Mouse (Mus musculus): ENCODE data around the gene Gm10762.
"Not testable (repeated sequence)": the region's sequence is repeated elsewhere in the genome, so short reads cannot be mapped to it uniquely, and the experiment has no call there.

The Gm10762 gene

GRCm38 (mm10) chr2:128967661-128968441 lies at the start of gene Gm10762:
Gene Gm10762, minus strand, starts transcription at chr2:128967725.
- DNase-seq (ENCODE audit: low read depth), result no peak

GRCm38 (mm10) chr2:129008867-129009266 lies 41.3 kb upstream of the Gm10762 start:
- not testable (repeated sequence) for DNase-seq (ENCODE audit: low read depth)

GRCm38 (mm10) chr2:129006194-129006749 lies 38.7 kb upstream of the Gm10762 start:
- DNase-seq (ENCODE audit: low read depth), result peak; percentile 8

GRCm38 (mm10) chr2:129004872-129005271 lies 37.3 kb upstream of the Gm10762 start:
- DNase-seq (ENCODE audit: low read depth), result no peak

- DNase-seq (ENCODE audit: low read depth), result no peak
Measured at GRCm38 (mm10) chr2:128984746-128985145, 17.2 kb upstream of the Gm10762 start.

- DNase-seq (ENCODE audit: low read depth), result no peak
Measured at GRCm38 (mm10) chr2:128975572-128975971, 8.0 kb upstream of the Gm10762 start.

- DNase-seq (ENCODE audit: low read depth), result no peak
Measured at GRCm38 (mm10) chr2:128972301-128972700, 4.8 kb upstream of the Gm10762 start.

- DNase-seq (ENCODE audit: low read depth), result no peak
Measured at GRCm38 (mm10) chr2:128968475-128969083, 1.1 kb upstream of the Gm10762 start.

GRCm38 (mm10) chr2:128966641-128967580 lies 614 bp downstream of the Gm10762 start, which contains the start of gene Zc3h6:
Gene Zc3h6, plus strand, starts transcription at chr2:128967402.
- peak; percentile 97 for DNase-seq (ENCODE audit: low read depth)

- DNase-seq (ENCODE audit: low read depth), result no peak
Measured at GRCm38 (mm10) chr2:128966236-128966635, 1.3 kb downstream of the Gm10762 start.

GRCm38 (mm10) chr2:128965505-128966105 lies 1.9 kb downstream of the Gm10762 start:
- no peak for DNase-seq (ENCODE audit: low read depth)

GRCm38 (mm10) chr2:128954186-128954585 lies 13.3 kb downstream of the Gm10762 start:
- DNase-seq (ENCODE audit: low read depth), result no peak

GRCm38 (mm10) chr2:128947962-128948588 lies 19.4 kb downstream of the Gm10762 start:
- DNase-seq (ENCODE audit: low read depth), result peak; percentile 46

GRCm38 (mm10) chr2:128943538-128944528 lies 23.7 kb downstream of the Gm10762 start, which contains the start of gene Zc3h8:
Gene Zc3h8, minus strand, starts transcription at chr2:128944077.
- DNase-seq (ENCODE audit: low read depth), result peak; percentile 95

GRCm38 (mm10) chr2:128936256-128936655 lies 31.3 kb downstream of the Gm10762 start:
- DNase-seq (ENCODE audit: low read depth), result no peak

GRCm38 (mm10) chr2:128930704-128931103 lies 36.8 kb downstream of the Gm10762 start:
- DNase-seq (ENCODE audit: low read depth), result no peak

GRCm38 (mm10) chr2:128928446-128928845 lies 39.1 kb downstream of the Gm10762 start:
- no peak for DNase-seq (ENCODE audit: low read depth)

GRCm38 (mm10) chr2:128924799-128925198 lies 42.7 kb downstream of the Gm10762 start:
- DNase-seq (ENCODE audit: low read depth), result no peak

All from c-Kit-positive CD71-negative TER-119-negative erythroid progenitor cells, embryonic 14.5 days (primary cell).